In genomic region chr1:162636516-162636915, GRCm38 (mm10) we compare ENCODE assay signal across 28 mouse cellular contexts. TPM values are rescaled to one million over a fixed set of nuclear protein-coding genes. Genes with fewer than 3 reads are reported as not detected.
DNase-seq lines count a peak whose midpoint lies in the region; ATAC-seq and TF ChIP-seq lines count a peak whose summit lies in the region.
"Had no signal": no experiment of that assay in that cellular context is flagged by ENCODE, and none has a peak within 500 bp of the region (broad histone marks: within the 10 kb centered on the region; RNA-seq: fewer than 3 reads in every experiment).

No protein-coding gene starts in this region.

- no peaks in the 10 kb centered on the region for H3K27me3 ChIP-seq in heart, embryonic 10.5 days (ENCODE audit: insufficient read depth, poor library complexity, severe bottlenecking)
- no peaks in the 10 kb centered on the region for H3K27me3 ChIP-seq in limb, embryonic 10.5 days (ENCODE audit: low read depth, poor library complexity, severe bottlenecking)
- H3K27me3 ChIP-seq in limb, embryonic 15.5 days, result no peaks in the 10 kb centered on the region
- no peaks in the 10 kb centered on the region for H3K27me3 ChIP-seq in kidney, adult 2 months (replicated peaks; ENCODE audit: control insufficient read depth, insufficient read depth, low read length)
- H3K27me3 ChIP-seq: embryonic facial prominence, embryonic 13.5 days; embryonic facial prominence, embryonic 15.5 days; forebrain, embryonic 12.5 days had no signal

- 84% methylated on average over 3 of the region's 3 CpGs for WGBS in heart, embryonic 10.5 days
- 79% methylated on average over 3 of the region's 3 CpGs for WGBS in limb, embryonic 10.5 days
- 70% methylated on average over 3 of the region's 3 CpGs for WGBS in limb, embryonic 15.5 days
- 75% methylated on average over 3 of the region's 3 CpGs for WGBS in kidney, adult 2 months

- no peak overlapping the region for H3K4me3 ChIP-seq in heart, embryonic 10.5 days
- H3K4me3 ChIP-seq in limb, embryonic 10.5 days, result no peak overlapping the region
- no peak overlapping the region for H3K4me3 ChIP-seq in limb, embryonic 15.5 days
- no peak overlapping the region for H3K4me3 ChIP-seq in kidney, adult 2 months (ENCODE audit: insufficient read depth, low read depth, low read length)
- H3K4me3 ChIP-seq: embryonic facial prominence, embryonic 13.5 days; embryonic facial prominence, embryonic 15.5 days; erythroblast, embryonic 14.5 days; forebrain, embryonic 10.5 days; forebrain, embryonic 12.5 days had no signal

- H3K9ac ChIP-seq in limb, embryonic 15.5 days, result no peak overlapping the region
- H3K9ac ChIP-seq: embryonic facial prominence, embryonic 13.5 days; embryonic facial prominence, embryonic 15.5 days; forebrain, embryonic 12.5 days had no signal

- no peak for ATAC-seq in limb, embryonic 15.5 days (ENCODE audit: insufficient number of reproducible peaks, low FRiP score, low TSS enrichment, low read depth)
- ATAC-seq: forebrain, embryonic 14.5 days; forebrain, embryonic 16.5 days had no signal

- no peaks in the 10 kb centered on the region for H3K4me1 ChIP-seq in heart, embryonic 10.5 days
- H3K4me1 ChIP-seq in limb, embryonic 10.5 days, result peaks cover 12% of the 10 kb centered on the region
- H3K4me1 ChIP-seq in limb, embryonic 15.5 days, result 0 out of 2 replicates have a peak, but pooled peaks cover 7% of the 10 kb centered on the region
- H3K4me1 ChIP-seq in kidney, adult 2 months (ENCODE audit: control insufficient read depth, insufficient read depth, low read length), result no peaks in the 10 kb centered on the region
- H3K4me1 ChIP-seq: embryonic facial prominence, embryonic 13.5 days; embryonic facial prominence, embryonic 15.5 days; forebrain, embryonic 12.5 days had no signal

- no peak overlapping the region for H3K27ac ChIP-seq in heart, embryonic 10.5 days
- H3K27ac ChIP-seq in limb, embryonic 10.5 days, result peak overlapping the region; percentile 16; the same call in 1 of the 2 replicates
- H3K27ac ChIP-seq in limb, embryonic 15.5 days, result 0 out of 2 replicates have a peak overlapping the region, but pooled peaks have one; percentile 35
- no peak overlapping the region for H3K27ac ChIP-seq in kidney, adult 2 months (ENCODE audit: insufficient read depth, low read depth, low read length)
- H3K27ac ChIP-seq: embryonic facial prominence, embryonic 13.5 days; embryonic facial prominence, embryonic 15.5 days; forebrain, embryonic 10.5 days; forebrain, embryonic 12.5 days had no signal

- no peaks in the 10 kb centered on the region; the same call in 1 of the 2 replicates for H3K9me3 ChIP-seq in heart, embryonic 10.5 days
- no peaks in the 10 kb centered on the region for H3K9me3 ChIP-seq in limb, embryonic 10.5 days (replicated peaks)
- no peaks in the 10 kb centered on the region for H3K9me3 ChIP-seq in limb, embryonic 15.5 days
- H3K9me3 ChIP-seq: embryonic facial prominence, embryonic 15.5 days; forebrain, embryonic 10.5 days had no signal

- no peaks in the 10 kb centered on the region for H3K36me3 ChIP-seq in heart, embryonic 10.5 days
- H3K36me3 ChIP-seq in limb, embryonic 10.5 days, result no peaks in the 10 kb centered on the region
- H3K36me3 ChIP-seq in limb, embryonic 15.5 days, result no peaks in the 10 kb centered on the region
- H3K36me3 ChIP-seq in kidney, adult 2 months (ENCODE audit: control insufficient read depth, insufficient read depth, low read length), result no peaks in the 10 kb centered on the region
- H3K36me3 ChIP-seq: embryonic facial prominence, embryonic 13.5 days; embryonic facial prominence, embryonic 15.5 days; forebrain, embryonic 10.5 days; forebrain, embryonic 12.5 days had no signal

- no peak for TF ChIP-seq POLR2A in kidney, adult 2 months (IDR thresholded peaks at IDR 0.05; ENCODE audit: low read depth, low read length)

- peak; percentile 78 for DNase-seq in heart, adult 11 months
- DNase-seq in heart, adult 8-10 months (ENCODE audit: low spot score), result no peak
- peak; percentile 58 for DNase-seq in heart, embryonic 10.5 days (ENCODE audit: low spot score)
- DNase-seq in heart, postnatal 14 days, result no peak
- no peak for DNase-seq in limb, embryonic 10.5 days (ENCODE audit: low spot score)
- no peak for DNase-seq in kidney, postnatal 14 days
- DNase-seq in kidney, adult 2 months, result no peak
- DNase-seq: adrenal gland, adult 2 months; adrenal gland, postnatal 10 days; adrenal gland, postnatal 25 days; cerebellum, adult 11 months; cerebellum, adult 18-20 months; cerebellum, adult 9-10 months; cerebellum, postnatal 25 days had no signal

- H3K4me2 ChIP-seq in limb, embryonic 15.5 days, result no peak overlapping the region
- H3K4me2 ChIP-seq: embryonic facial prominence, embryonic 13.5 days; embryonic facial prominence, embryonic 15.5 days; forebrain, embryonic 12.5 days had no signal

- TF ChIP-seq CTCF in kidney, adult 2 months (conservative IDR thresholded peaks at IDR 0.05; ENCODE audit: insufficient read depth, insufficient read length, low read depth, low read length), result no peak

- intact Hi-C loops in heart, postnatal 14 days (cut with DNase I), result no loop called here

RNA-seq across cellular contexts. Expression of gene Myoc, which starts 2.4 kb away (rescaled TPM):
- total RNA-seq in heart, adult 8-10 months (2022), result 1 to 10 TPM; 2.8 to 3.9 (median 3.4) TPM
- not detected in 2 replicates for polyA plus RNA-seq in heart, embryonic 10.5 days (2016; fragmentation: Nextera tagmentation; extraction: Ambion mirVana)
- 1 to 10 TPM in 1 of 2 experiments, under 1 TPM in 1; 0.71 to 1.3 TPM for total RNA-seq in heart, postnatal 14 days (2021)
- not detected in 2 replicates for polyA plus RNA-seq in limb, embryonic 10.5 days (2016; fragmentation: Nextera tagmentation; extraction: Ambion mirVana)
- polyA plus RNA-seq in limb, embryonic 15.5 days (2015; fragmentation: Nextera tagmentation; extraction: Ambion mirVana), result 0.15 and 0.46 TPM in 2 replicates
- 2.0 and 2.9 TPM in 2 replicates for polyA plus RNA-seq in kidney, adult 2 months (2012; rRNA removed)
- total RNA-seq: ES-E14, MEL had no signal
- polyA plus RNA-seq: C2C12; embryonic facial prominence, embryonic 13.5 days; erythroblast, embryonic 14.5 days; forebrain, embryonic 10.5 days; forebrain, embryonic 12.5 days; forebrain, embryonic 14.5 days; forebrain, embryonic 16.5 days had no signal

RNA-seq across cellular contexts. Expression of gene Myocos, which starts 21.5 kb away (rescaled TPM):
- not detected for total RNA-seq in heart, adult 8-10 months (2022)
- polyA plus RNA-seq in heart, embryonic 10.5 days (2016; fragmentation: Nextera tagmentation; extraction: Ambion mirVana), result not detected in 2 replicates
- not detected for total RNA-seq in heart, postnatal 14 days (2021)
- not detected in 2 replicates for polyA plus RNA-seq in limb, embryonic 10.5 days (2016; fragmentation: Nextera tagmentation; extraction: Ambion mirVana)
- not detected in 2 replicates for polyA plus RNA-seq in limb, embryonic 15.5 days (2015; fragmentation: Nextera tagmentation; extraction: Ambion mirVana)
- not detected in 2 replicates for polyA plus RNA-seq in kidney, adult 2 months (2012; rRNA removed)
- total RNA-seq: adrenal gland, adult 2 months; adrenal gland, postnatal 10 days; adrenal gland, postnatal 25 days; adrenal gland, postnatal 4 days; ES-E14; MEL had no signal
- polyA plus RNA-seq: adrenal gland, adult 2 months; C2C12; cortical plate, adult 2 months; embryonic facial prominence, embryonic 11.5 days; embryonic facial prominence, embryonic 13.5 days; embryonic facial prominence, embryonic 15.5 days; erythroblast, embryonic 14.5 days; forebrain, embryonic 10.5 days; forebrain, embryonic 12.5 days; forebrain, embryonic 14.5 days; forebrain, embryonic 16.5 days had no signal

Comparison
In these comparisons a context has a peak if more than half of its experiments do, and no peak if none do; other contexts are left out.
1. DNase-seq: peak in heart, adult 11 months (single experiment) and heart, embryonic 10.5 days (single experiment); none in heart, adult 8-10 months (single experiment), heart, postnatal 14 days (0 of 2), limb, embryonic 10.5 days (single experiment), kidney, postnatal 14 days (single experiment) and kidney, adult 2 months (single experiment).
2. H3K27ac ChIP-seq: peak in limb, embryonic 10.5 days (single experiment) and limb, embryonic 15.5 days (single experiment); none in heart, embryonic 10.5 days (single experiment) and kidney, adult 2 months (single experiment).